Mouse (Mus musculus) intestine, embryonic 15.5 days (tissue): ENCODE results near the gene Neurog2. TPM values are rescaled to one million over a fixed set of nuclear protein-coding genes. Genes with fewer than 3 reads are reported as not detected.

Experiments used
- ATAC-seq: fragments of 200-750 bp; cut with Nextera tagmentation; 2 replicates; pipeline ENCODE4 v1.8.0; 2017; ENCODE audit warnings: moderate TSS enrichment, moderate library complexity
- H3K27ac ChIP-seq: fragments of 300-500 bp; sonication (generic); 2 replicates; pipeline ENCODE4 v1.5.1; 2015; ENCODE audit warnings: mild to moderate bottlenecking, inconsistent platforms
- H3K27me3 ChIP-seq: fragments of 300-500 bp; sonication (generic); replicated peaks from 2 replicates; pipeline ENCODE4 v1.6.1; 2015; ENCODE audit warnings: inconsistent platforms
- H3K36me3 ChIP-seq: fragments of 300-500 bp; sonication (generic); 2 replicates; pipeline ENCODE4 v1.6.1; 2015; ENCODE audit warnings: inconsistent platforms
- H3K4me1 ChIP-seq: fragments of 300-500 bp; sonication (generic); replicated peaks from 2 replicates; pipeline ENCODE4 v1.6.1; 2015; ENCODE audit warnings: inconsistent platforms
- H3K4me2 ChIP-seq: fragments of 300-500 bp; sonication (generic); replicated peaks from 2 replicates; pipeline ENCODE4 v1.6.1; 2015; ENCODE audit warnings: mild to moderate bottlenecking, inconsistent platforms
- H3K4me3 ChIP-seq: fragments of 300-500 bp; sonication (generic); replicated peaks from 2 replicates; pipeline ENCODE4 v1.5.1; 2015; ENCODE audit warnings: inconsistent platforms
- H3K9ac ChIP-seq: fragments of 300-500 bp; sonication (generic); 2 replicates; pipeline ENCODE4 v1.6.1; 2015; ENCODE audit warnings: inconsistent platforms
- H3K9me3 ChIP-seq: fragments of 300-500 bp; sonication (generic); 2 replicates; pipeline ENCODE4 v1.6.1; 2016; ENCODE audit warnings: inconsistent platforms
- WGBS: fragments of 180-500 bp; shearing (Covaris S2); methylation state at CpG from one replicate; pipeline ENCODE4 v1.1.7; 2015; 5-methylcytosine and 5-hydroxymethylcytosine counted together
- polyA plus RNA-seq: library from polyadenylated mRNA; unstranded; fragments of >200 nt; fragmentation: Nextera tagmentation; extraction: Ambion mirVana; gene quantifications from 2 replicates; pipeline ENCODE4 v1.2.1, GENCODE M21; 2015

The Neurog2 gene
- polyA plus RNA-seq, 1 experiment from 2014 or later = not detected

DNA sequence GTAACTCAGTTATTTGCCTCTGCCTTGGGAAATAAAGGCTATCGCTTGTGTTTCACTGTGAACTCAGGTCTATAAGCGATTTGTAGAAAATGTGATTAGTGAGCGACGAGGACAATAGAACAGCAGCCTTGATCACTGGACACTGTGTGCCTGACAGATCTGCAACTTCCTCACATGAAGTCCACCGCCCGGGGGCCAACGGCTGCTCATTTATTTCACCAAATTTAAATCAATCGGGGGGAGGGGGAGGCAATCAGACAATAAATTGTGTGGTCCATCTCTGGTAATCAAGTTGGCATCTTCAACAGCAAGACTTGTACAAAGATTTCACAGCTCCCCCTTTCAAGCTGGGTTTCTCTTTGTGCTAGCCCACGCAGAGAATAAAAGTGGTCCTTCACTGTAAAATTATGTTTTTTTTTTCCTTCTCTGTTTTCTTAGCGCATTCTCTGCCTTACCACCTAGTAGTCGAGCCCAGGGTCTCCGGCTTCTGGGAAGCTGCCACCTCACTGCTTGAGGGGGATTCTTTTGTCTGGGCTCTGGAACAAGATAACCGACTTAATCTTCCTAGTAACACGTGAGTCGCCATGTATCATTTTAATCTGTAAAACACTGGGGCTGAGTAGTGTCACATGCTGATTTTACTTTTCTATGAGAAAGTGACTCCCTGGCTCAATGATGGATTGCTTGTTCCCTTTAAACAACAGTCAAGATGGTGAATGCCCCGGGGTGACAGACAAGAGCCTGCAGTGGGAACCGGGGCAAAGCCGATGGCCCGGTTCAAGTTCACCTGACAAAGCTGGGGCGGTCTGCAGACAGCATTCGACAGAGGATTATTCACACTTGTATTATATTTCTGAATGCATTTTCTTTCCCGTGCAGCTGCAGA is 29.0 kb downstream of the Neurog2 start:
- no peaks in the 10 kb centered on the region for H3K9me3 ChIP-seq
- H3K36me3 ChIP-seq = no peaks in the 10 kb centered on the region
- no peak overlapping the region for H3K4me3 ChIP-seq
- 72% methylated on average over 22 of the region's 22 CpGs for WGBS
- no peaks in the 10 kb centered on the region for H3K4me1 ChIP-seq
- no peak for ATAC-seq
- no peak overlapping the region for H3K4me2 ChIP-seq
- H3K9ac ChIP-seq = no peak overlapping the region
- no peak overlapping the region for H3K27ac ChIP-seq
- no peaks in the 10 kb centered on the region for H3K27me3 ChIP-seq

DNA sequence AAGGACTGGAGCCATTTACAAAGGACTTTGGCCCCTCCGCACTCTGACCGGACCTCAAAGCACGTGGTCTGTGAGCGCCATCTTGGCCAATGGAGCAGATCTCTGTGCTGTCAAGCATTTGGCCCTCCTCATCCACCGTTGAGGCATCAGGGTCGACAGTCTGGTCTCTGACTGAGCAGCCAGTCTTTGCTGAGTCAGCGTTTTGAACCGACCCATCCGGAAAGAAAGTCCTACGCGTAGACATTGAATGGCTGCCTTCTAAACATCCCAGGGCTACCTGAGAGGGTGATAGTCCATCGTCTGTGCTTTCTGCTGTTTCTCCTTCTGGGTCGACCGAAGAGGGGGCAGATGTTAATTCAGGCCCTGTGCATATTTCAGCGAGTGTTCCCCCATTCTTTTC is 46.8 kb downstream of the Neurog2 start:
- Histone ChIP-seq H3K27ac (no peak overlapping the region), H3K27me3 (no peaks in the 10 kb centered on the region), H3K4me1 (no peaks in the 10 kb centered on the region), H3K4me3 (no peak overlapping the region), H3K36me3 (no peaks in the 10 kb centered on the region), H3K4me2 (no peak overlapping the region), H3K9me3 (no peaks in the 10 kb centered on the region), H3K9ac (no peak overlapping the region)
- ATAC-seq = no peak
- 91% methylated on average over 15 of the region's 15 CpGs for WGBS

Other genes starting within 250 kb of the Neurog2 start
- 24.9 and 25.3 TPM in 2 replicates for gene Ank2, start 133.8 kb upstream of the Neurog2 start, polyA plus RNA-seq
- 48.5 and 53.3 TPM in 2 replicates for gene Larp7, start 79.8 kb upstream of the Neurog2 start, polyA plus RNA-seq
- 5.2 and 5.4 TPM in 2 replicates for gene Zgrf1, start 79.6 kb upstream of the Neurog2 start, polyA plus RNA-seq
- gene Alpk1, start 147.4 kb downstream of the Neurog2 start, polyA plus RNA-seq = 2.1 and 2.5 TPM in 2 replicates
- 24.1 and 24.7 TPM in 2 replicates for gene Tifa, start 156.7 kb downstream of the Neurog2 start, polyA plus RNA-seq
- 97.5 and 105 TPM in 2 replicates for gene Ap1ar, start 204.4 kb downstream of the Neurog2 start, polyA plus RNA-seq